Mouse (Mus musculus): Measurements from ENCODE around the gene Creb3l2. TPM values are rescaled to one million over a fixed set of nuclear protein-coding genes. Genes with fewer than 3 reads are reported as not detected.

Gene Creb3l2
- polyA plus RNA-seq, 1 experiment from 2014 or later: 5.7 TPM

DNA sequence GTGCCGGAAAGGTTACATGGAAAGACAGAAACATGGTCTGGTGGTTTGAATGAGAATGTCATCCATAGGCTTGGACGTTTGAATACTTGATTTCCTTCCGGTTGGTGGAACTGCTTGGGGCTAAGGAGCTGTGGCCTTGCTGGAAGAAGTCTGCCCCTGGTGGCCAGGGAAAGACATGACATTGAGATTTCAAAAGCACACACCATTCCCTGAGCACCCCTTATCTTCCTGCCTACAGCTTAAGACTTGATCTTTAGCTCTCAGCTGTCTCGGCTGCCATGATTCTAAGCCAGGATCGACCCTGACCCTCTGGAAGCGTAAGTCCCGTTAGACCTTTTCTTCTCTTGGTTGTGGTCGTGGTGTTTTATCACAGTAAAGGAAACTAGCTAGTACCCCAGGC is 77.6 kb downstream of the Creb3l2 start:
- Histone ChIP-seq H3K9ac (no peak overlapping the region), H3K27ac (replicated peaks) (no peak overlapping the region), H3K27me3 (no peaks in the 10 kb centered on the region), H3K4me2 (no peak overlapping the region), H3K9me3 (no peaks in the 10 kb centered on the region), H3K4me3 (no peak overlapping the region), H3K36me3 (no peaks in the 10 kb centered on the region), H3K4me1 (replicated peaks) (peaks cover 11% of the 10 kb centered on the region)
- ATAC-seq (ENCODE audit: low read depth): no peak
- 89% methylated on average over 8 of the region's 8 CpGs for WGBS

DNA sequence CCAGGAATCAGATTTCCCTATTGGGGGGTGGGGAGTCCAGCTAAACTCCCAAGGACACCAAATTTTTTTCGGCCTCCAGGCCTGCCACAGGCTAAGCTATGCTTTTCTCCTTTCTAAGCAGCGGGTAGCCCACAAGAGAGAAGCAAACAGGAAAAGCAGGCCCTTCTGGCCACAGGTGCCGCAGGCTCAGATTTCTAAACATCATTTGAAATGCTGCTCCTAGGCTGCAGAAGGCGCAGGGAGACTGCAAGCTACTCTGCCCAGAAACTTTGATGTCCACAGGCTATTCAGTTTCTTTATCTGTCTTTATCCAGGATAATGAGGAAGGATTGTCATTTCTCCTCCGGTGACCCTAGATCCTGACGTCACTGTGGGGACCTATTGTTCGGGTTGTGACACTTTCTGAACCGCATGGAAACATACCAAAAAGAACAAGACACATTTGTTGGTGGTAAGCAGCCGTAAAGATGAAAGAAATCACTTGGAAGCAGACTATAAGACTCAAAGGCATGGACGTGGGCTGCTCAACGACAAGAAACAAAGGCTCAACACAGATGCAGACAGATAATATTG is 81.0 kb downstream of the Creb3l2 start:
- Histone ChIP-seq H3K9ac (no peak overlapping the region; the same call in 1 of the 2 replicates), H3K27ac (replicated peaks) (no peak overlapping the region; the same call in 1 of the 2 replicates), H3K9me3 (no peaks in the 10 kb centered on the region), H3K36me3 (no peaks in the 10 kb centered on the region), H3K27me3 (no peaks in the 10 kb centered on the region), H3K4me2 (no peak overlapping the region), H3K4me1 (replicated peaks) (peaks cover 17% of the 10 kb centered on the region), H3K4me3 (no peak overlapping the region)
- WGBS: 28% methylated on average over 11 of the region's 11 CpGs
- no peak for ATAC-seq (ENCODE audit: low read depth)

DNA sequence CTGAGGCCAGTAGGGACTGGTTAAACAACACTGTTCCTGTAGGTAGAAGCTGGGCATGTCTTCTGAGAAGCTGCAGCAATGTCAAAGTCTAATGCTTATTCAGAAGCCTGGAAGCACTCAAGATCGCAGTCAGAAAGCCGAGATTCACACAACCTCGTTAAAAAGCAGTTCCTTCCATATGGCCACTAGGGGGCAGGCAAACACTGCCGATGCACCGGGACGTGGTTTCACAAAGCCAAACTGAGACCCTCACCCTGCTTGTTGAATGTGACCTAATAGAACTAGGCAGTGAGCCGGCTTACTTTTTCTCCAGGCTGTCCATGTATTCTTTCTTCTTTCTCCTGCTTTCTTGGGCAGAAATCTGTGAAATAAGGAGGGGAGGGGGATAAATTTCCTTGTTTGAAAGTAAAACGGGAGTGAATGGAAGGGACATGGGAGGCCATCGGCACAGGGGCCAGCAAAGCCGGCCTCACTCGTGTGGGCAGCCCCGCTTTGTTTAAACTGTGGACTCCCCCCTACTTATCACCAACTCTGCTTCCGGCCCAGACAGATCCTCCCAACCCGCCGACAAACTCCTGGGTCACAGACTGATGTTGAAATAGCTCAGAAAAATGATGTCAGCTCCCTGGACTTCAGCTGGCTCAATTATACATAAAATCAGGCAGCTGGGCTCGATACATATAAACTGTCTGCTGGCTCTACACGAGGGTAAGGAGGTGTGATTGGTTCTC is 87.3 kb downstream of the Creb3l2 start:
- Histone ChIP-seq H3K36me3 (no peaks in the 10 kb centered on the region), H3K4me3 (no peak overlapping the region), H3K4me1 (replicated peaks) (peaks cover 5% of the 10 kb centered on the region; the same call in 1 of the 2 replicates), H3K9me3 (no peaks in the 10 kb centered on the region), H3K27ac (replicated peaks) (no peak overlapping the region; the same call in 1 of the 2 replicates), H3K27me3 (no peaks in the 10 kb centered on the region), H3K4me2 (no peak overlapping the region), H3K9ac (no peak overlapping the region)
- ATAC-seq (ENCODE audit: low read depth): peak; percentile 47
- 34% methylated on average over 17 of the region's 17 CpGs for WGBS

DNA sequence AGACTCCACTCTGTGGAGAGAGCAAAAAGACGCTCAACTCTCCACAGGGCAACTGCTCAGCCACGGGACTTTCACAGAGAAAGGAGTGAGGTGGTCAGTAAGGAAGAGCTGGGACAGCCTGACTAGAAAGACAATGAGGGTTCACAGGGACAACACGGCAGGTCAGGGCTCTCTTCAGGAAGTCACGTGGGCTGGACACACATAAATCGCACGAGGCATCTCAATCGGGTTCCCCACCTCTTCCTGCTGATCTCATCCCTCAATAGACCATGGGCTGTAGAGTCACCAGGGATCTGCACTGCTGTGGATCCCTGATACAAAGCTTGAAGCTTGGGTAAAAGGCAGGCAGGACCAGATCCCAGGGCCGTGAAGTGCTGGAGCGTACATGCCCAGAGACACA is 88.3 kb downstream of the Creb3l2 start:
- Histone ChIP-seq H3K36me3 (no peaks in the 10 kb centered on the region), H3K4me1 (replicated peaks) (peaks cover 5% of the 10 kb centered on the region; the same call in 1 of the 2 replicates), H3K4me2 (no peak overlapping the region), H3K9ac (no peak overlapping the region), H3K27ac (replicated peaks) (no peak overlapping the region), H3K4me3 (no peak overlapping the region), H3K27me3 (no peaks in the 10 kb centered on the region), H3K9me3 (no peaks in the 10 kb centered on the region)
- 77% methylated on average over 9 of the region's 9 CpGs for WGBS
- ATAC-seq (ENCODE audit: low read depth): no peak

DNA sequence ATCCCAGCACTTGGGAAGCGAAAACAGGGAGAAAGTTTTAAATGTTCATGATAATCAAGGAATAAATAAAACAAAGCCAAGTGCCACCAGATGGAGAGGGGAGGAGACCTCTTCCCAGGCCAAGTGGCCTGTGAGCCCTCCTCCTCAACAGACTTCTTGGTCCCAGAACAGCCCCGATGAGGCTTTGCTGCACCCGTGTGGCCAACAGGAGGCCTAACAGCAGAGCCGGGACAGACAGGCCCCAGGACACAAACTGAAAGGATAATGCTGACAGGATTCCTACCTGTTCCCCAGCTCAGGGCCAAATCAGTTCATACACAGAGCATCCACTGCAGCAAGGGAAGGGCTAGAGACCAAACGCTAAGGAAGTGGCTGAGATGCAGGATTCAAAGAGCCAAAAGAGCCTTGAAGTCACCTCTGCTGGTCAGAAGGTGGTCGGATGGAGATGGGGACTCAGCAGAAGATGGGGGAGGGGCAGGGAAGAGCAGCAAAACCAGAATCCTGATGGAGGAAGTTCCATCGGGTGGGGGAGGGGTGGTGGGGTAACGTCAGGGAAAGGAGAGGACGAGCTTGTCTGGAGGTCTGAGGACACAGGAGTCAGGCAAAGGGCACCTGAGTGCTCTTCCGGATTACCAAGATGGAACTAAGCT is 90.1 kb downstream of the Creb3l2 start:
- Histone ChIP-seq H3K9me3 (no peaks in the 10 kb centered on the region), H3K4me1 (replicated peaks) (peaks cover 4% of the 10 kb centered on the region; the same call in 1 of the 2 replicates), H3K36me3 (no peaks in the 10 kb centered on the region), H3K4me3 (no peak overlapping the region), H3K4me2 (no peak overlapping the region), H3K27ac (replicated peaks) (no peak overlapping the region), H3K9ac (no peak overlapping the region), H3K27me3 (no peaks in the 10 kb centered on the region)
- peak; percentile 68; the same call in 1 of the 2 replicates for ATAC-seq (ENCODE audit: low read depth)
- 23% methylated on average over 10 of the region's 10 CpGs for WGBS

DNA sequence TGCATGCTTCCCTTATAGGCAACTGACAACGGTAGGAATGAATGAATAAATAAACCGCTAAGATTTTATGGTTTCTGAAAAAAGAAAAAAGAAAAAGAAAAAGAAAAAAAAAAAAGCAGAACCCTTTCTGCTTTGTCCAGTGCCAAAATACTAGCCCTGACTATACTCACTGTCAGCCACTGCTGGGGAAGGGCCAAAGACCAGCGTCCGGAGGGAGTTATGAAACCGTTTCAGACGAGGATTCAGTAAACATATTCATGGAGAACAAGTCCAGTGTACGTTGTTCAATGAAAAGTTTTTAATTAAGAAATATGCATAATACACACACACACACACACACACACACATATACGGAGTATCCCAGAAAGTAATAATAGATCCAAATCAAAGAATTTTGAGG is 91.6 kb downstream of the Creb3l2 start:
- ATAC-seq (ENCODE audit: low read depth): no peak

DNA sequence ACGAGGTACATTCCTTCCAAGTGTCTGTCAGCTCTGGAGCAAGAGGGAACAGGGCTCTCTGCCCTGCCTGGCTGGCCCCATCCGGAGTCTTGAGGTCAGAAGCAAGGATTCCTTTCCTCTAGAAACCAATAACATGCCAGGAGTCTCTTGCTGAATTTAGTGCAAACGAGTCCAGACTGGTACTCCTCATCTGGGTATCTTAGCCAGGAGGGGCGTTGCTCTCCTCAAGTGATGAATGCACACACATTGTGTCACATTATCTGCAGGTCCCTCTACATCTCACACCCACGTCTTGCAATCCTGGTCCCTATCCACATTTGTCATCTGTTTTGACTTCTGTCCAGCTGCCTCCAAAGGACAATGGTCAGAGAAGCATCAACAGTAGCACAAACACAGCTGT is 94.3 kb downstream of the Creb3l2 start:
- no peak for ATAC-seq (ENCODE audit: low read depth)
- WGBS: 87% methylated on average over 5 of the region's 5 CpGs

More for the DNA sequence above, 91.6 kb downstream of the Creb3l2 start:
- Histone ChIP-seq H3K4me1 (replicated peaks) (no peaks in the 10 kb centered on the region; the same call in 1 of the 2 replicates), H3K9ac (no peak overlapping the region), H3K9me3 (no peaks in the 10 kb centered on the region), H3K36me3 (no peaks in the 10 kb centered on the region), H3K27me3 (no peaks in the 10 kb centered on the region), H3K4me3 (no peak overlapping the region), H3K27ac (replicated peaks) (no peak overlapping the region), H3K4me2 (no peak overlapping the region)
- WGBS: 90% methylated on average over 8 of the region's 8 CpGs

DNA sequence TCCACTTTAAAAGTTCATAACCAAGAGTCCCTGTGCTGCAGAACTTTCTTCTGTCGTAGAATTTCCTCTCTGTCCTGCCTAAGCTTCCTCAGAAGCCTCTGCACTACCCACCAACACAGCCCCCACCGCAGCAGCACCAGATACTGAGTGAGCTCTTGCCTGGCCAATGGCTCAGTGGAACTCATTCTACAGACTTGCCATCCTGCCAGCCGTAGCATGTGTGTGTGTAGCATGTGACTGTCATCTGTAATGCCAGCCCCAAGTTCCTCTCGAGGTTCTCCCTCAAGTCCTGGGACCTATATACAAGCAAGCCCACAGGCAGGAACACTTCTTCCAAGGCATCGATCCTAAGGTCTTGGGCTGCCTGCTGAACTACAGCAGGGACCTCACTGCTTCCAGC is 103.9 kb downstream of the Creb3l2 start:
- no peak overlapping the region for H3K4me2 ChIP-seq
- H3K4me1 ChIP-seq (replicated peaks): peaks cover 13% of the 10 kb centered on the region
- no peaks in the 10 kb centered on the region for H3K27me3 ChIP-seq
- H3K9ac ChIP-seq: no peak overlapping the region
- H3K36me3 ChIP-seq: no peaks in the 10 kb centered on the region; the same call in 1 of the 2 replicates
- 91% methylated on average over 5 of the region's 5 CpGs for WGBS
- H3K9me3 ChIP-seq: no peaks in the 10 kb centered on the region
- H3K4me3 ChIP-seq: no peak overlapping the region
- ATAC-seq (ENCODE audit: low read depth): no peak
- H3K27ac ChIP-seq (replicated peaks): no peak overlapping the region

More for the DNA sequence above, 94.3 kb downstream of the Creb3l2 start:
- Histone ChIP-seq H3K36me3 (no peaks in the 10 kb centered on the region), H3K27me3 (no peaks in the 10 kb centered on the region), H3K4me2 (no peak overlapping the region), H3K4me3 (no peak overlapping the region), H3K9me3 (no peaks in the 10 kb centered on the region), H3K9ac (no peak overlapping the region), H3K4me1 (replicated peaks) (no peaks in the 10 kb centered on the region), H3K27ac (replicated peaks) (no peak overlapping the region)

DNA sequence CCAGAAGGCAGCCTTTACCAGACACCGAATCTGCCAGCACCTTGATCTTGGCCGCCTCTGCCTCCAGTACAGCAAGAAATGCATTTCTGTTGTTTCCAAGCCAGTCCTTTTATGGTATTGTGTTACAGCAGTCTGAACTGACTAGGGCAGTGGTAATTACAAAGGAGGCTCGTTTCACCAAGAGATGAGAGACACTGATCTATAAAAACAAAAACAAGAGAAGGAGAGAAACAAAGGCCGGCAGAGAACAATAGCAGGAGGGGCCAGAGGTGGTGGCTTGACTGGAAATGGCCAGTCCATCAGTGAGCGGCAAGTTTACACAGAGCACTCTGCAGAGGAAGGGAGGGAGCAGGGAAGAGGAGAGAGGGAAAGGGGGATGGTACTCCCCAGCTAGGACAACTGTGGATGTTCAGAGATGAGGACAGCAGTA is 105.1 kb downstream of the Creb3l2 start:
- Histone ChIP-seq H3K27me3 (no peaks in the 10 kb centered on the region), H3K36me3 (no peaks in the 10 kb centered on the region; the same call in 1 of the 2 replicates), H3K4me2 (no peak overlapping the region), H3K9me3 (no peaks in the 10 kb centered on the region), H3K27ac (replicated peaks) (peak overlapping the region; percentile 67), H3K4me1 (replicated peaks) (peaks cover 13% of the 10 kb centered on the region), H3K9ac (peak overlapping the region; percentile 43; the same call in 1 of the 2 replicates), H3K4me3 (no peak overlapping the region)
- peak; percentile 57; the same call in 1 of the 2 replicates for ATAC-seq (ENCODE audit: low read depth)
- WGBS: 11% methylated on average over 5 of the region's 5 CpGs

DNA sequence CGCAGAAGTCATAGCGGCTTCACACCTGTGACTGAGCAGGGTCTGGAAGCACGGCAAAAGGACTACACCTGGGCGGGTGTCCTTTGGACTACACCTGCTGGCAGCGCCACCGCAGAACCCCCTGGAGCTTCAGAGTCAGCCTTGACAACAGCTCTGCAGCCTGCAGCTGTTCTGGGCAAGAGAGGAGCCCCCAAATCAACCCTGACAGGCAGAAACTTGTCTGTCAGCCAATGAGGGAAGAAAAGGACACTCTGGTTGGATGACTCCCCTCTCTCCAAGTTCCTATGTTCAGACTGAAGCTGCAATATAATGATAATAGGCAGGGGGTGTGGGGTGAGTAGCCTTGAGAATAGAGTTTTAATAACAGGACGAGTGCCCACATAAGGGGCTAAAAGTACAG is 105.6 kb downstream of the Creb3l2 start:
- ATAC-seq (ENCODE audit: low read depth): peak; percentile 38
- Histone ChIP-seq H3K27ac (replicated peaks) (peak overlapping the region; percentile 67; the same call in 1 of the 2 replicates), H3K4me1 (replicated peaks) (peaks cover 18% of the 10 kb centered on the region), H3K4me2 (no peak overlapping the region), H3K4me3 (no peak overlapping the region), H3K27me3 (no peaks in the 10 kb centered on the region), H3K9me3 (no peaks in the 10 kb centered on the region), H3K36me3 (no peaks in the 10 kb centered on the region; the same call in 1 of the 2 replicates), H3K9ac (no peak overlapping the region)
- 62% methylated on average over 7 of the region's 7 CpGs for WGBS

DNA sequence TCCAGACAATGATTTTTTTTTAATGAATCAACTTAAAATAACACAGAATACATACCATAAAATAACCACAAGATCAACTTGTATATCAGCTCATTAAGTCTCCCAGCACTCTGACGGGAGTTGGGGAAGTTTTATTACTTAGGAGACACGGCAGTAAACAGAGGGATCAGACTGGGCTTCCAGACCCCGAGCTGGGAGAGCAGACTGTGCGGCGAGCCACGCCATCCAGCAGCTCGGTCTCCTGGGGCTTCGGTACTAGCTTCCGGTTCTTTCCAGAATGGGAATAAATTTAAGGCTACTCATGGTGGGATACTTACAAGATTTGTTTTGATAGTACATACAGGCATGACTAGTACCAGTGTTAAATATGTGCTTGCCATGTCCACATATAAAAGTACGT is 109.1 kb downstream of the Creb3l2 start:
- Histone ChIP-seq H3K27me3 (no peaks in the 10 kb centered on the region), H3K4me2 (no peak overlapping the region), H3K4me3 (no peak overlapping the region), H3K4me1 (replicated peaks) (peaks cover 51% of the 10 kb centered on the region), H3K9me3 (no peaks in the 10 kb centered on the region), H3K9ac (no peak overlapping the region), H3K27ac (replicated peaks) (no peak overlapping the region), H3K36me3 (no peaks in the 10 kb centered on the region; the same call in 1 of the 2 replicates)
- 50% methylated on average over 10 of the region's 10 CpGs for WGBS
- ATAC-seq (ENCODE audit: low read depth): no peak

Data from neural tube, embryonic 13.5 days (tissue).